Mouse (Mus musculus): ENCODE results near the gene Ccdc12. TPM values are rescaled to one million over a fixed set of nuclear protein-coding genes. Genes with fewer than 3 reads are reported as not detected.

Gene Ccdc12
- 120 and 126 TPM in 2 replicates for polyA plus RNA-seq (2021; fragmentation: Nextera tagmentation)
- long read RNA-seq, experiment 1, transcript Ccdc12-201 (7 exons, 834 nt), result major isoform, 16 of 28 reads
- long read RNA-seq, experiment 1, partial matches to known transcripts, result 1 of 28 reads
- long read RNA-seq, experiment 1, other reads (novel, unspliced or antisense), result 8 of 28 reads
- long read RNA-seq, experiment 2, transcript Ccdc12-210 (3 exons, 571 nt), result minor isoform, 8 of 84 reads
- long read RNA-seq, experiment 2, transcript Ccdc12-201 (7 exons, 834 nt), result major isoform, 65 of 84 reads
- long read RNA-seq, experiment 2, partial matches to known transcripts, result 5 of 84 reads
- long read RNA-seq, experiment 2, other reads (novel, unspliced or antisense), result 6 of 84 reads

GRCm38 (mm10) chr9:110656249-110657221, at the start of gene Ccdc12:
Gene Ccdc12 (plus strand): TSS chr9:110656503.

GRCm38 (mm10) chr9:110624361-110625166, 31.7 kb upstream of the Ccdc12 start, which contains the start of gene Nradd:
Gene Nradd (minus strand): TSS chr9:110624452.

GRCm38 (mm10) chr9:110653655-110654461, 2.4 kb upstream of the Ccdc12 start, which contains the start of gene Nbeal2:
Gene Nbeal2 (minus strand): TSS chr9:110654161.

GRCm38 (mm10) chr9:110741711-110742294, 85.5 kb downstream of the Ccdc12 start, which contains the start of gene Myl3:
Gene Myl3 (plus strand): TSS chr9:110741861.

GRCm38 (mm10) chr9:110746961-110747360, 90.7 kb downstream of the Ccdc12 start, which contains the start of gene Pth1r:
Gene Pth1r (minus strand): TSS chr9:110747145.

Other genes with a start within 250 kb of the Ccdc12 start
- 6.5 and 9.5 TPM in 2 replicates for gene Ptpn23, start 248.3 kb upstream of the Ccdc12 start, polyA plus RNA-seq (2021; fragmentation: Nextera tagmentation)
- gene Ngp, start 236.8 kb upstream of the Ccdc12 start, polyA plus RNA-seq (2021; fragmentation: Nextera tagmentation), result not detected in 2 replicates
- 7.4 and 8.0 TPM in 2 replicates for gene Klhl18, start 179.8 kb upstream of the Ccdc12 start, polyA plus RNA-seq (2021; fragmentation: Nextera tagmentation)
- gene Kif9, start 179.5 kb upstream of the Ccdc12 start, polyA plus RNA-seq (2021; fragmentation: Nextera tagmentation), result 1.8 and 2.1 TPM in 2 replicates
- 8.8 and 9.2 TPM in 2 replicates for gene Setd2, start 123.9 kb upstream of the Ccdc12 start, polyA plus RNA-seq (2021; fragmentation: Nextera tagmentation)
- gene Nradd, start 32.1 kb upstream of the Ccdc12 start, polyA plus RNA-seq (2021; fragmentation: Nextera tagmentation), result 2.5 and 3.3 TPM in 2 replicates
- gene Nbeal2, start 2.3 kb upstream of the Ccdc12 start, polyA plus RNA-seq (2021; fragmentation: Nextera tagmentation), result 0.46 and 0.58 TPM in 2 replicates
- not detected in 2 replicates for gene Myl3, start 85.4 kb downstream of the Ccdc12 start, polyA plus RNA-seq (2021; fragmentation: Nextera tagmentation)
- 3.3 and 3.7 TPM in 2 replicates for gene Pth1r, start 90.6 kb downstream of the Ccdc12 start, polyA plus RNA-seq (2021; fragmentation: Nextera tagmentation)
- gene Prss42, start 141.7 kb downstream of the Ccdc12 start, polyA plus RNA-seq (2021; fragmentation: Nextera tagmentation), result not detected in 2 replicates
- gene Prss44, start 157.5 kb downstream of the Ccdc12 start, polyA plus RNA-seq (2021; fragmentation: Nextera tagmentation), result not detected in 2 replicates
- gene Prss43, start 170.2 kb downstream of the Ccdc12 start, polyA plus RNA-seq (2021; fragmentation: Nextera tagmentation), result 0.13 and 0.20 TPM in 2 replicates
- 1.0 and 1.2 TPM in 2 replicates for gene Prss45, start 178.1 kb downstream of the Ccdc12 start, polyA plus RNA-seq (2021; fragmentation: Nextera tagmentation)
- not detected in 2 replicates for gene Prss46, start 188.0 kb downstream of the Ccdc12 start, polyA plus RNA-seq (2021; fragmentation: Nextera tagmentation)
- gene Prss50, start 201.5 kb downstream of the Ccdc12 start, polyA plus RNA-seq (2021; fragmentation: Nextera tagmentation), result 2.4 and 2.7 TPM in 2 replicates
- 0.95 and 1.1 TPM in 2 replicates for gene Als2cl, start 223.4 kb downstream of the Ccdc12 start, polyA plus RNA-seq (2021; fragmentation: Nextera tagmentation)
- gene Tmie, start 223.6 kb downstream of the Ccdc12 start, polyA plus RNA-seq (2021; fragmentation: Nextera tagmentation), result 2.3 and 2.6 TPM in 2 replicates